Mouse (Mus musculus): ENCODE measurements at regions not wholly inside any gene's neighbourhood (a gene's known extent, or its start where the extent isn't known, plus 50 kb on each side); places are given as distances from the start of the nearest gene placed in this dataset.

- no peak overlapping the region for H3K27ac ChIP-seq
- H3K4me3 ChIP-seq: no peak overlapping the region
- H3K36me3 ChIP-seq: no peaks in the 10 kb centered on the region
- DNase-seq (ENCODE audit: low spot score): no peak
- WGBS: 87% methylated on average over 6 of the region's 6 CpGs
- no peaks in the 10 kb centered on the region for H3K9me3 ChIP-seq
- no peaks in the 10 kb centered on the region for H3K4me1 ChIP-seq (replicated peaks)
- no peaks in the 10 kb centered on the region for H3K27me3 ChIP-seq (ENCODE audit: insufficient read depth, poor library complexity, severe bottlenecking)
These were observed 158.9 kb upstream of the Mgat5 start for GRCm38 (mm10) chr1:127045711-127046420.

- Histone ChIP-seq H3K4me1 (replicated peaks) (0 out of 2 replicates have a peak, but pooled peaks cover 6% of the 10 kb centered on the region), H3K9me3 (no peaks in the 10 kb centered on the region), H3K27me3 (ENCODE audit: insufficient read depth, poor library complexity, severe bottlenecking) (no peaks in the 10 kb centered on the region), H3K36me3 (no peaks in the 10 kb centered on the region), H3K4me3 (no peak overlapping the region), H3K27ac (no peak overlapping the region)
- 88% methylated on average over 2 of the region's 2 CpGs for WGBS
- no peak for DNase-seq (ENCODE audit: low spot score)
These were observed 170.1 kb upstream of the Mgat5 start for GRCm38 (mm10) chr1:127034748-127035147.

- Histone ChIP-seq H3K4me1 (replicated peaks) (0 out of 2 replicates have a peak, but pooled peaks cover 6% of the 10 kb centered on the region), H3K36me3 (no peaks in the 10 kb centered on the region), H3K4me3 (no peak overlapping the region), H3K9me3 (no peaks in the 10 kb centered on the region), H3K27ac (no peak overlapping the region), H3K27me3 (ENCODE audit: insufficient read depth, poor library complexity, severe bottlenecking) (no peaks in the 10 kb centered on the region)
- no peak for DNase-seq (ENCODE audit: low spot score)
- 23% methylated on average over 4 of the region's 4 CpGs for WGBS
These were observed 173.3 kb upstream of the Mgat5 start for GRCm38 (mm10) chr1:127031563-127031962.

GRCm38 (mm10) chr1:127028872-127029497, 175.8 kb upstream of the Mgat5 start:
- WGBS: 93% methylated on average over 1 of the region's 1 CpGs
- Histone ChIP-seq H3K9me3 (no peaks in the 10 kb centered on the region), H3K4me1 (replicated peaks) (0 out of 2 replicates have a peak, but pooled peaks cover 6% of the 10 kb centered on the region), H3K4me3 (no peak overlapping the region), H3K27me3 (ENCODE audit: insufficient read depth, poor library complexity, severe bottlenecking) (no peaks in the 10 kb centered on the region), H3K27ac (no peak overlapping the region), H3K36me3 (no peaks in the 10 kb centered on the region)
- no peak for DNase-seq (ENCODE audit: low spot score)

- no peaks in the 10 kb centered on the region for H3K36me3 ChIP-seq
- H3K27ac ChIP-seq: no peak overlapping the region
- no peaks in the 10 kb centered on the region for H3K4me1 ChIP-seq (replicated peaks)
- 88% methylated on average over 3 of the region's 3 CpGs for WGBS
- no peaks in the 10 kb centered on the region for H3K27me3 ChIP-seq (ENCODE audit: insufficient read depth, poor library complexity, severe bottlenecking)
- no peak for DNase-seq (ENCODE audit: low spot score)
- H3K9me3 ChIP-seq: no peaks in the 10 kb centered on the region
- H3K4me3 ChIP-seq: no peak overlapping the region
These were observed 181.7 kb upstream of the Mgat5 start for GRCm38 (mm10) chr1:127023100-127023499.

GRCm38 (mm10) chr1:127017698-127018097, 187.1 kb upstream of the Nckap5 start:
- Histone ChIP-seq H3K4me1 (replicated peaks) (peaks cover 8% of the 10 kb centered on the region; the same call in 1 of the 2 replicates), H3K9me3 (no peaks in the 10 kb centered on the region), H3K36me3 (no peaks in the 10 kb centered on the region), H3K27me3 (ENCODE audit: insufficient read depth, poor library complexity, severe bottlenecking) (no peaks in the 10 kb centered on the region), H3K4me3 (no peak overlapping the region), H3K27ac (no peak overlapping the region)
- 70% methylated on average over 2 of the region's 2 CpGs for WGBS
- DNase-seq (ENCODE audit: low spot score): no peak

- no peak overlapping the region for H3K27ac ChIP-seq
- H3K4me1 ChIP-seq (replicated peaks): peaks cover 8% of the 10 kb centered on the region; the same call in 1 of the 2 replicates
- DNase-seq (ENCODE audit: low spot score): no peak
- no peaks in the 10 kb centered on the region for H3K27me3 ChIP-seq (ENCODE audit: insufficient read depth, poor library complexity, severe bottlenecking)
- WGBS: 85% methylated on average over 4 of the region's 4 CpGs
- no peaks in the 10 kb centered on the region for H3K9me3 ChIP-seq
- no peak overlapping the region for H3K4me3 ChIP-seq
- H3K36me3 ChIP-seq: no peaks in the 10 kb centered on the region
These were observed 185.3 kb upstream of the Nckap5 start for GRCm38 (mm10) chr1:127015894-127016245.

- H3K4me3 ChIP-seq: no peak overlapping the region
- H3K27me3 ChIP-seq (ENCODE audit: insufficient read depth, poor library complexity, severe bottlenecking): no peaks in the 10 kb centered on the region
- 60% methylated on average over 8 of the region's 8 CpGs for WGBS
- H3K36me3 ChIP-seq: no peaks in the 10 kb centered on the region
- H3K27ac ChIP-seq: no peak overlapping the region
- H3K4me1 ChIP-seq (replicated peaks): peaks cover 8% of the 10 kb centered on the region; the same call in 1 of the 2 replicates
- no peaks in the 10 kb centered on the region for H3K9me3 ChIP-seq
- no peak for DNase-seq (ENCODE audit: low spot score)
These were observed 184.7 kb upstream of the Nckap5 start for GRCm38 (mm10) chr1:127015042-127015893.

GRCm38 (mm10) chr1:127011901-127012300, 181.3 kb upstream of the Nckap5 start:
- no peak overlapping the region for H3K4me3 ChIP-seq
- no peaks in the 10 kb centered on the region for H3K36me3 ChIP-seq
- H3K9me3 ChIP-seq: no peaks in the 10 kb centered on the region
- 76% methylated on average over 6 of the region's 6 CpGs for WGBS
- DNase-seq (ENCODE audit: low spot score): no peak
- no peaks in the 10 kb centered on the region for H3K27me3 ChIP-seq (ENCODE audit: insufficient read depth, poor library complexity, severe bottlenecking)
- no peak overlapping the region for H3K27ac ChIP-seq
- peaks cover 8% of the 10 kb centered on the region; the same call in 1 of the 2 replicates for H3K4me1 ChIP-seq (replicated peaks)

GRCm38 (mm10) chr1:127009699-127010098, 179.1 kb upstream of the Nckap5 start:
- H3K4me3 ChIP-seq: no peak overlapping the region
- 82% methylated on average over 4 of the region's 4 CpGs for WGBS
- no peaks in the 10 kb centered on the region for H3K4me1 ChIP-seq (replicated peaks)
- no peak for DNase-seq (ENCODE audit: low spot score)
- H3K36me3 ChIP-seq: no peaks in the 10 kb centered on the region
- H3K9me3 ChIP-seq: no peaks in the 10 kb centered on the region
- H3K27me3 ChIP-seq (ENCODE audit: insufficient read depth, poor library complexity, severe bottlenecking): no peaks in the 10 kb centered on the region
- H3K27ac ChIP-seq: no peak overlapping the region

GRCm38 (mm10) chr1:127001700-127002099, 171.1 kb upstream of the Nckap5 start:
- 82% methylated on average over 7 of the region's 7 CpGs for WGBS
- H3K27ac ChIP-seq: no peak overlapping the region
- no peak overlapping the region for H3K4me3 ChIP-seq
- H3K4me1 ChIP-seq (replicated peaks): no peaks in the 10 kb centered on the region
- no peaks in the 10 kb centered on the region for H3K9me3 ChIP-seq
- no peak for DNase-seq (ENCODE audit: low spot score)
- no peaks in the 10 kb centered on the region for H3K27me3 ChIP-seq (ENCODE audit: insufficient read depth, poor library complexity, severe bottlenecking)
- H3K36me3 ChIP-seq: no peaks in the 10 kb centered on the region

- H3K4me3 ChIP-seq: no peak overlapping the region
- H3K4me1 ChIP-seq (replicated peaks): peaks cover 7% of the 10 kb centered on the region; the same call in 1 of the 2 replicates
- 74% methylated on average over 1 of the region's 1 CpGs for WGBS
- no peaks in the 10 kb centered on the region for H3K9me3 ChIP-seq
- no peaks in the 10 kb centered on the region for H3K27me3 ChIP-seq (ENCODE audit: insufficient read depth, poor library complexity, severe bottlenecking)
- no peak overlapping the region for H3K27ac ChIP-seq
- peak; percentile 46 for DNase-seq (ENCODE audit: low spot score)
- no peaks in the 10 kb centered on the region for H3K36me3 ChIP-seq
These were observed 162.6 kb upstream of the Nckap5 start for GRCm38 (mm10) chr1:126993061-126993640.

Measured in hindbrain, embryonic 10.5 days (tissue).